Mouse (Mus musculus): Measurements from ENCODE around the gene Hs6st3.

The Hs6st3 gene

DNA sequence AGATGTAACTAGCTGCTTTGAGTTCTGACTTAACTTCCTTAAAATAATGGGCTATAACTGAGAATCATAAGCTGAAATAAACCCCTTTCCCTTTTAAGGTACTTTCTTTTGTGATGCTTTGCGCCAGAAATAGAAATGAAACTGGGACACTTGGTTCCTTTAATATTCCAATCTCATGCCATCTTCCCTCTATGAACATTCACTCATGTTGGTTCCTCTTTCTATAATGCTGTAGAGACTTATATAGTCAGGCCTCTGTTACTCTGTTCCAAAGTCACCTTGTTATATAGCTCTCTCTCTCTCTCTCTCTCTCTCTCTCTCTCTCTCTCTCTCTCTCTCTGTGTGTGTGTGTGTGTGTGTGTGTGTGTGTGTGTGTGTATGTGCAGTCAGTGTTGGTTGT is 504.7 kb downstream of the Hs6st3 start:
- DNase-seq (ENCODE audit: low spot score) = no peak

- DNase-seq (ENCODE audit: low spot score) = no peak
Observed at GRCm38 (mm10) chr14:119643840-119644239, 505.7 kb downstream of the Hs6st3 start.

DNA sequence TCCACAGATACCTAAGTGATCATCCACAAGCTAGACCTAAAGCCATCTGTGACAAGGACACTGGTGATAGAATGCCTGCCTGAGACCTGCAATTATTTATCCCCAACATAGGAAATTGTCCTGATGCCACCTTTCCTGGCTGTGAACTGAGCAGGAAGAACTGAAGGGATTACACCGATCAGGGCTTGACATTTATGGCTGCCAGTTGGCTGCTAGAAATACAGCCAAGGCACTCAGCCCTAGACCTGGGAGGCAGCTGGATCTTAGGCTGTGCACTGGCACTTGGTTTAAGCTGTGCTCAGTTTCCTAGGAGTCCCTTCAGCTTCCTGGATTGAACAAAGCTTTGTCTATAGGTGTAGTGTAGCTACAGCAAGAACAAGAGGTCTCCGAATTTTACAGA is 518.8 kb downstream of the Hs6st3 start:
- DNase-seq (ENCODE audit: low spot score) = no peak

DNA sequence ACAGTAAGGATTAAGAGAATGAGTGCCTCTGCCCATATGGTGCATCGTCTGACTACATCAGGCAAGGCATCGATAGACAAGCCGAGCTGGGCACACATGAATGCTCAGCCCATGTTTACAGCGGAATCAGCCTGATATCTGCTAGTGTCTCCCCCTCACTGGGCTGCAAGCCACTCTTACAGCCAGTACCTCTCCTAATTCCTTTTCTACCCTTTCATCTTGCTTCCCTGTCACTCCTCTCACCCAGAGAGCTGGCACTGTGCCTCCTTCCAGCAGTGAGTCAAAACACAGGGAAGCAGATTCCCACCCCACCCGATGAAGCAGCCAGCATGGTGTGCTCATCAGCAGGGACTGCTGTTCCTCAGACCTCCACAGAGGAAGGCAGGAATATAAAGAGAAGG is 527.6 kb downstream of the Hs6st3 start:
- peak; percentile 30 for DNase-seq (ENCODE audit: low spot score)

DNA sequence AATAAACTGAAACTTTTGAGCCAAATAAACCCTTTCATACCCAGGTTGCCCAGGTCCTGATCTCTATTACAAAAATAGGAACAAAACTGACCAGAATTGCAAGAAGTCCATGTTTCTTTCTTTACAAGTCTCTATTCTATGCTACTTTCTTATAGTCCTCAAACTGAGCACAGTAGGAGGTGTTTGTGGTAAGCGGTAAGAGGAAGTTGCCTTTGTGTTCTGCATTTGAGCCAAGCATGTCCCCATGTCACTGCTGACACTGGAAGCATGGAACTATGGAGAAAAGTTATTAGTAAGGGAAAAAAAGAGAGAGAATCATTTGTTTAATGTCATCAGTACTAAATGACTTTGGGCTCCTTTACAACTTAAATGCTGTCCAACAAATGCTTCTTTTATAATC is 529.3 kb downstream of the Hs6st3 start:
- no peak for DNase-seq (ENCODE audit: low spot score)

DNA sequence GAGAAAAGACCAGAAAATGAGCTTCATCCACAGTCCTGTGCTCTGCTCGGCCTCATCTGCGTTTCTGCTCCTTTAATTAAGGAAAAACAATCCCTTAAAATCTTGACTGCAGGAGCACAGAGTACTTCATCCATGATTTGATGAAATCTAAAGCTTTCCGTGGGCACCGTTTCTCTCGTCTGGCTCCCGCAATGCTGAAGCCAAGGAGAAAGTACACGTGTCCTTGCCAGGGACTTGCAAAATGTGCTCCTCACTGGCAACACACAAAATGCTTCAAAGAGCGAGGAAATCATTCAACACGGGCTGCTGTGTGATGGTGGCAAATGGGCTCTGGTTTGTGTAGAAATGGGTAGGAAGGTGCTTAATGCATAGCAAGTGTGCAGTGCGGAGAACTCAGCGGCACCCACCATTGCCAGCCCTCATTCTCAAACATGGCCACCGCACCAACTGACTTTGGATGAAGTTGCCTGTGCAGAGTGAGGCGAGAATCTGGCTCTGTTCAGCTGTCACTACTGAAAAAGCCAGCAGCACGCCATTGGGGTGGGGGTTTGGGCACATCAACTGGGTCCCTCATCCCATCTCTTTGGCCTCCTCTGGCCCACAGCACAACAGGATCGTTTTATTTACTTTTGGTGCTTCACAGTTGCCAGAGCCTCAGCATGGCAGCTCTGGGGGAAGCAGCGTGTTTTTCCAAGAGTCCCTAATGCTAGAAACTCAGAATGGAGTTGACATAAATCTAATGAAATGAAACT is 532.9 kb downstream of the Hs6st3 start:
- no peak for DNase-seq (ENCODE audit: low spot score)

- no peak for DNase-seq (ENCODE audit: low spot score)
Observed at GRCm38 (mm10) chr14:119678574-119678973, 540.4 kb downstream of the Hs6st3 start.

GRCm38 (mm10) chr14:119680052-119680451 is 541.9 kb downstream of the Hs6st3 start:
- no peak for DNase-seq (ENCODE audit: low spot score)

DNA sequence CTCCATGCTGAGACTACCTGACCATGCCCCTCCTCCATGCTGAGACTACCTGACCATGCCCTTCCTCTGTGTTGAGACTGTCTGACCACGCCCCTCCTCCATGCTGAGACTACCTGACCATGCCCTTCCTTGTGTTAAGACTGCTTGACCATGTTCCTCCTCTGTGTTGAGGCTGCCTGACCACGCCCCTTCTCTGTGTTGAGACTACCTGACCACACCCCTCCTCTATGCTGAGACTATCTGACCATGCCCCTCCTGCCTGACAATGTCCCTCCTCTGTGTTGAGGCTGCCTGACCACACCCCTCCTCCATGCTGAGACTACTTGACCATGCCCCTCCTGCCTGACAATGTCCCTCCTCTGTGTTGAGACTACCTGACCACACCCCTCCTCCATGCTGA is 549.7 kb downstream of the Hs6st3 start:
- DNase-seq (ENCODE audit: low spot score) = no peak

- no peak for DNase-seq (ENCODE audit: low spot score)
Observed at GRCm38 (mm10) chr14:119699982-119700381, 561.8 kb downstream of the Hs6st3 start.

DNA sequence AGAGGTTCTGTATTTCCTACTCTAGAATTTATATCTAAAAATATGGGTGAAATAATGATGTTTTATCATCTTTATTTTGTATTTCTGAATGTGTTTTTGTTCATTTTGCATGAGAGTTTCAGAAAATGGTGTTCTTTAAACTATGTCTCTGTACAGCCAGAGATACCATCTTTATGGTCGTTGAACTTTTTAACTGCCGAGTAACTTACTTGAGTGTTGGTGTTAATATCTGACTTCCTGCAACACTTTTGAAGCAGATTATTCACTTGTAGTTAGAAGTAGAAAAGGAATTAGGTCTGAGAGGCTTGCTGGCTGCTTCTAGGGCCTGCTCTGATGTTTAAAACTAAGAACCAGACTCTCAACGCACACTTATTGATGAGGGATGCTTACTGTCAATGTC is 576.6 kb downstream of the Hs6st3 start:
- DNase-seq (ENCODE audit: low spot score) = no peak

- no peak for DNase-seq (ENCODE audit: low spot score)
Observed at GRCm38 (mm10) chr14:119717323-119717722, 579.2 kb downstream of the Hs6st3 start.

GRCm38 (mm10) chr14:119725102-119725501 is 587.0 kb downstream of the Hs6st3 start:
- no peak for DNase-seq (ENCODE audit: low spot score)

DNA sequence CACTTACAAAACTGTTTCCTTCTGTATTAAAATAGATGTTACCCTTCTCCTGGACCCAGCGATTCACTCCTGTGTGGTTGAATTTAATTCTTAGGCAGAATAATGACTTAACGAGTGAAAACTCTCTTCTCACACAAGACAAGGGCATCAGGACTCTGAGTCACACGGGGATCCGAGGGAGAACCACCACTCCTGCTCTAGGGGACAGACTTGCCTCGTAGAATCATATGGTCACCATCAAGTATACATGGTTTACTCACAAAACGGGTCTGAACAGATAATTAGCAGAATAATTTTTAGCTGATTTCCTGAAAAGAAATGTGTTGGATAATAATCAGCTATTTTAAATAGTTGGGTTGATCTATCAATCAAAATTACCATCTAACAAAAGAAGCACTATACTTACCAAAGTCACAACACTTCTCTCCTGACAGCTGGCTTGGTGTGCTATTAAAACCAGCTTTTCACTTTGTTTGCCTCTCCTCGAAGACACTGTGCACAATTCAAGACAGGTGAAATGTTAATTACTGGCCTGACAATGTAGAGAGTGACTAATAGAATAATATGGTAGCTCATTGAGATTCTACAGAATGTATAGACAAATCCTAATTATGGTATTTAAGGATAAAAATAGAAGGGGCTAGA is 593.4 kb downstream of the Hs6st3 start:
- no peak for DNase-seq (ENCODE audit: low spot score)

DNA sequence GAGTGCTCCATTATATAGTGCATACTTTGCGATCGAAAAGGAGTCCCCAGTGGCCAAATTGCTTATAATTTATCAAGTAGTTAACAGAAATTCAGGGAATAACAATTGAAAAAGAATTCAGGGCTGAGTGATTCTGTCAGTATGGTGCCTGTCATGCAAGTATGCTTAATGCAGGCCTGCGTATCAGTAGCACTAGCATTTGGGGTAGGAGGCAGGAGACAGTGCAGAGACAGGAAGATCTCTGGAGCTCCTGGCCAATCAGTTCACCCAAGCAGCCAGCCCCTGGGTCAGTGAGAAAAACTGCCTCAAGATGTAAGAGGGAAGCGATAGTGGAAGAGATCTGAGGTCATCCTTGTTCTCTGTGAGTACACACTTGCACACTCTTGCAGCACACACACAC is 594.1 kb downstream of the Hs6st3 start:
- no peak for DNase-seq (ENCODE audit: low spot score)

DNA sequence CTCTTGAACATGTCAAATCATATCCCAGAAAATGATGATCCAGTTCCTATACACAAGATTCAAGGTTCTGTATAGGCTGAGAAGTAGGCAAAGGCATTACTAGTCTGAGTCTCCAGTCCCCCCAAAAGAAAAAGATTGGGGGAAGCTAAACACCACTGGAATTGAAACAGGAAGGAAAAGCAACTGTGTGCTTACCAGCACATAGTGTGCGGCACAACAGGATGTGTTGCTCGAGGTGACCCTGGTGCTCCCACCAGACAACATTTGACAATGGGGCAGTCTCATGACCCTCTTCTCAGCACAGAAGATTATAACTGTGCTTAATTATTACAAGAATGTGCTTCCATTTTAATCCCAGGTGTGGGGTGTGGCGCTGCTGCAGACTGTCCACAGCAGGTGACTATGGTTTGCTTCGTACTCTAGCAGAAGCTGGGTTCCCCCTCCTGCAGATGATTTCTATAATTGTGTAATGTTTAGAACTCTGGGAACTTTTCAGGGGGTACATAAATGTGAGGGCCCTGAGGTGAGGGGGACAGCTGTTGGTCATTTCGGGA is 599.3 kb downstream of the Hs6st3 start:
- no peak for DNase-seq (ENCODE audit: low spot score)

DNA sequence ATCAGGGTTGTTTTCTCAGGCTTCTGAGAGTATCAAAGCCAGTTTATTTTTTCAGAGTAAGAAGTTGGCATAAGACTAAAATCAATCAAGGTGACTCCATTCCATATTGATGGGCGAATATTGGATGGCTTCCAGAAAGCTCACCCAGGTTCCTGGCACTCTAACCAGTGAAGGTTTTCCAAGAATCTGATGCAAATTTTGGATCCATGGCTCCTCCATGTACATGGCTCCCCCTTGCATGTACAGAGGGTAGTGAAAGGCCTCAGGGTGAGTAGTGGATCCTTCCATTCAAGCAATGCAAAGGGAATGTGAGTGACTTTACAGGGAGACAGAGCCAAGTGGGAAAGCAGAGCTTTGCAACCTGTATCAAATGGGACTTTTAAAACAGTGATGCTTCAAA is 603.6 kb downstream of the Hs6st3 start:
- DNase-seq (ENCODE audit: low spot score) = no peak

DNA sequence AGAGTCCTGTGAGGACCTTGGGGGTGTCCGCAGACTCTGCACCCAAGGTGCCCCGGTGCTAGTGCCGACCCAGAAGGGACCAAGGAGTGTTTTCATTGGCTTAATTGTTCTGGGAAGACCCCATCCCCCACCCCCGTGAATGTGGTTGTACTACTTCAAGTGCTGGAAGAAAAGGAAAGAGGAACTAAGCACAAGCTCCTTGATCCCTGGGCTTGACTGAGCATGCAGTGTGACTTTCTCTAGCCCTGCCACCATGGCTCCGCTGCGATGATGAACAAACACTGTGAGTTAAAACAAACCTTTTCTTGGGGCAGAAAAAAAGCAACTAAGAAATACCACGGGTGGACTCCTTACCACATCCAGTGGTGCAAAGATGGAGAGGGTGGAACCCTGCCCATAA is 623.2 kb downstream of the Hs6st3 start:
- no peak for DNase-seq (ENCODE audit: low spot score)

DNA sequence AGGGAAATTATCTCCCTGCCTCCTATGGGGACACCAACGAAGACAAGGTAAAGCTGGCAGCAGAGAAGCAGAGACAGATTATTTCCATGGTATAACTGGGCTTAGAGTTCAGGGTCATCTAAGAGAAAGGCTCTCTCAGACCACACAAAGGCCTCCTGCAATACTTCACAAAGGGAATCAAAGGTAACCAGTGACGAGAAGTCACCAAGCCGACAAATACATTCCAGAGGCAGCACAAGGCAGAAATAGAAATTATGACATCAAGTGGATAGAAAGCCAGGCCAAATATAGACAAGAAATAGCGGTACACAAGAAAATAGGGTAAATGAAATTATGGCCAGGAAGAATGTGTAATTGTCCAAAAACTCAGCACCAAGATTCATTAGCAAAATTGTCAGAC is 633.9 kb downstream of the Hs6st3 start:
- DNase-seq (ENCODE audit: low spot score) = no peak

- no peak for DNase-seq (ENCODE audit: low spot score)
Observed at GRCm38 (mm10) chr14:119776261-119776660, 638.1 kb downstream of the Hs6st3 start.

GRCm38 (mm10) chr14:119779982-119780588 is 641.9 kb downstream of the Hs6st3 start:
- DNase-seq (ENCODE audit: low spot score) = no peak

GRCm38 (mm10) chr14:119781111-119781510 is 643.0 kb downstream of the Hs6st3 start:
- DNase-seq (ENCODE audit: low spot score) = peak; percentile 55

- peak; percentile 65 for DNase-seq (ENCODE audit: low spot score)
Observed at GRCm38 (mm10) chr14:119789457-119789856, 651.3 kb downstream of the Hs6st3 start.
